Mouse (Mus musculus): ENCODE measurements around the gene Thbs1.

GRCm38 (mm10) chr2:118083652-118084051 is 28.0 kb upstream of the Thbs1 start:
- no peak for TF ChIP-seq CTCF (IDR thresholded peaks at IDR 0.05)
- no peak for TF ChIP-seq EP300 (IDR thresholded peaks at IDR 0.05)

Data from lung, postnatal 0 days (tissue).